Mouse (Mus musculus): ENCODE data around the gene Anapc15. TPM values are rescaled to one million over a fixed set of nuclear protein-coding genes. Genes with fewer than 3 reads are reported as not detected.

The Anapc15 gene
- polyA plus RNA-seq, 1 experiment from 2014 or later: 73.0 TPM

DNA sequence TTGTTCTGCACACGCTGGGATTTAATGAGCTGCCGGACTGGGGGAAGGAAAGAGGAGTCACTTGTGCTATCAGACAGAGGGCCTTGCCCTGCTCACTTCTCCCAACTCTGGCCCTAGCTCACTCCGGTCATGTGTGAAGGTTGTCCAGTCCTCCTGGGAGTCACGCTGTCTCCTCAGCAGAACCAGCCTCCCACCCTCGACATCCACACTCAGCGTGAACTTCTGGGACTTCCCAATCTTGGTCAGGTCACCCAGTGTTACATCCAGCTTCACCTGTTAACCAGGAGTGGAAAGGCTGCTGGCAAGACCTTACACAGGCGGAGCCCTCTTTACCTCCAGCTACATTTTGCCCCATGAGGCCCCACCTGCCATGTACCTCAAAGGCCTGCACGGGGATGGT lies 32.1 kb upstream of the Anapc15 start:
- H3K9ac ChIP-seq (ENCODE audit: low read length): no peak overlapping the region
- H3K36me3 ChIP-seq (ENCODE audit: control insufficient read depth, insufficient read depth, low read length): peaks cover 68% of the 10 kb centered on the region
- H3K27ac ChIP-seq (ENCODE audit: low read length): no peak overlapping the region
- no peak for ATAC-seq (ENCODE audit: low read depth)
- no peaks in the 10 kb centered on the region for H3K9me3 ChIP-seq (ENCODE audit: control insufficient read depth, low read length)
- peaks cover 21% of the 10 kb centered on the region for H3K4me1 ChIP-seq (replicated peaks; ENCODE audit: control insufficient read depth, insufficient read depth, low read length)
- H3K4me3 ChIP-seq (ENCODE audit: low read length): no peak overlapping the region
- no peaks in the 10 kb centered on the region for H3K27me3 ChIP-seq (ENCODE audit: control insufficient read depth, insufficient read depth, low read depth, low read length)
- WGBS: 92% methylated on average over 8 of the region's 8 CpGs
- H3K4me2 ChIP-seq (ENCODE audit: low read depth, low read length): no peak overlapping the region

DNA sequence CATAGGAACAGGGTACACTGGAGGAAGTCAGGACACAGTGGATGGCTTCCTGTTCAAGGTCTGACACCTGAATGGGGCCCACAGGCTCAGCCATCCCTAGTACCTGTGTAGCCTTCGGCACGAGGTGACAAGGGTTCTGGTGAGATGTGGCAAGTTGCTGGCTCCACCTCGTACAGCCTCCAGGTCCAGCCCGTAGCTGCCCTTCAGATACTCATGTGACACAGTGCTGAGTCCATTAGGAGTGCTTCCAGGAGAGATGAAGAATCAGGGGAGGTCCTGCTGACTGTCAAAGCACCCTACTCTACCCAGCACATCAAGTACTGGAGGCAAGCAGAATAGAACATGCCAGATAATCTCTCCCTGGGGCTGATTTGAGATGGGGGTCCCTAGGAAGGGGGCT lies 31.1 kb upstream of the Anapc15 start:
- WGBS: 88% methylated on average over 4 of the region's 4 CpGs

DNA sequence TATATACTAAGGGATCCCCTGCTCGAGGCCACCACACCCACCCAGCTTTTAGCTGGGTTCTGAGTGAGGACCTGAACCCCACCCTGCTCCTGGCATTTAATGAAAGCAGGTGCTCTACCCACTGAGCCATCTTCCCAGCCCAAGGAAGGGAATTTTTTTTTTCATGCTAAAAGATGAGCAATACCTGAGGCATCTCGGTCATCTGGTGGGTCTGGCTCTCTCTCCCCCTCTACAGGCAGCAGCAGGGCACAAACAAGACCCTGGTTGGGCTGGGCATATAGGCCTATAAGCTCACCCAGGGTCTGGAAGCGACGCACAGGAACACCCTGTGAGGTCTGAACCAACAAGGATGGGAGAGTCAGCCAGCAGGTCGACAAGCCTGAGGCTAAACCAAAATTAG lies 30.2 kb upstream of the Anapc15 start:
- no peaks in the 10 kb centered on the region for H3K27me3 ChIP-seq (ENCODE audit: control insufficient read depth, insufficient read depth, low read depth, low read length)
- no peak overlapping the region for H3K4me2 ChIP-seq (ENCODE audit: low read depth, low read length)
- peaks cover 51% of the 10 kb centered on the region for H3K36me3 ChIP-seq (ENCODE audit: control insufficient read depth, insufficient read depth, low read length)
- H3K27ac ChIP-seq (ENCODE audit: low read length): no peak overlapping the region
- H3K4me1 ChIP-seq (replicated peaks; ENCODE audit: control insufficient read depth, insufficient read depth, low read length): peaks cover 22% of the 10 kb centered on the region
- ATAC-seq (ENCODE audit: low read depth): no peak
- no peaks in the 10 kb centered on the region for H3K9me3 ChIP-seq (ENCODE audit: control insufficient read depth, low read length)
- H3K9ac ChIP-seq (ENCODE audit: low read length): no peak overlapping the region
- H3K4me3 ChIP-seq (ENCODE audit: low read length): no peak overlapping the region
- 66% methylated on average over 5 of the region's 5 CpGs for WGBS

More for the DNA sequence above, 31.1 kb upstream of the Anapc15 start:
- ATAC-seq (ENCODE audit: low read depth): no peak
- no peaks in the 10 kb centered on the region for H3K27me3 ChIP-seq (ENCODE audit: control insufficient read depth, insufficient read depth, low read depth, low read length)
- H3K36me3 ChIP-seq (ENCODE audit: control insufficient read depth, insufficient read depth, low read length): peaks cover 59% of the 10 kb centered on the region
- H3K27ac ChIP-seq (ENCODE audit: low read length): no peak overlapping the region
- H3K9ac ChIP-seq (ENCODE audit: low read length): no peak overlapping the region
- no peak overlapping the region for H3K4me2 ChIP-seq (ENCODE audit: low read depth, low read length)
- H3K4me3 ChIP-seq (ENCODE audit: low read length): no peak overlapping the region
- H3K9me3 ChIP-seq (ENCODE audit: control insufficient read depth, low read length): no peaks in the 10 kb centered on the region
- peaks cover 21% of the 10 kb centered on the region for H3K4me1 ChIP-seq (replicated peaks; ENCODE audit: control insufficient read depth, insufficient read depth, low read length)

DNA sequence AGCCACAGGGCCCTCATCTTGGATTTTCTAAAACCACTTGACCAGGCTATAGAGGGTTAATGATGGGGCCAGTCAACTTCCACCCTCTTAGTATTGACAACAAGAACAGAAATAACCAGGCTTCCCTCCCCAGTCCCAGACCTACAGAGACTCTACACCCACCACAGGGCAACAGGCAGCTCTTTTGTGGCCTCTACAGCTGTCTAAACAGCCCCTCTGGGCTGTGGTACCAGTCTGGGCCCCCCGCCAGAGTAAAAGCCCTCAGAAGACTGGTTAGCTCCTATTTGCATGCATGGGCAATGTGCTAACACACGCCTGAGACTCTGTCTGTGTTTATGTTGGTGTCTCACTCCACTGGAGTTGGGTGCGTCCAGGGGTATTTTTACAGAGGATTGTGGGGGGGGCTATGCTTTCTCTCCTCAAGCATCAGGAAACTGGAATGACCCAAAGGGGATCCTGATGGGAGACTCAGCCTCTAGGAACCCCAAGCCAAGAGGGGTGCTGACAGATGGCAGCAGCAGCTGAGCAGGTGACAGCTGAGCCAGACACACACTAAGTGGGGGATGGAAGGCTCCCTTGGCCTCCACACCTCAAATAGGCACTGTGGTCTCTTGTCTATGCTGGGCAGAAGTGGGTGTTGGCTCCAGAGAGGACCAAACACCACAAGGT lies 29.5 kb upstream of the Anapc15 start:
- no peak overlapping the region for H3K27ac ChIP-seq (ENCODE audit: low read length)
- no peak overlapping the region for H3K4me2 ChIP-seq (ENCODE audit: low read depth, low read length)
- H3K4me1 ChIP-seq (replicated peaks; ENCODE audit: control insufficient read depth, insufficient read depth, low read length): peaks cover 29% of the 10 kb centered on the region
- 52% methylated on average over 3 of the region's 3 CpGs for WGBS
- ATAC-seq (ENCODE audit: low read depth): no peak
- H3K9me3 ChIP-seq (ENCODE audit: control insufficient read depth, low read length): no peaks in the 10 kb centered on the region
- H3K36me3 ChIP-seq (ENCODE audit: control insufficient read depth, insufficient read depth, low read length): peaks cover 44% of the 10 kb centered on the region
- no peak overlapping the region for H3K4me3 ChIP-seq (ENCODE audit: low read length)
- no peaks in the 10 kb centered on the region for H3K27me3 ChIP-seq (ENCODE audit: control insufficient read depth, insufficient read depth, low read depth, low read length)
- no peak overlapping the region for H3K9ac ChIP-seq (ENCODE audit: low read length)

DNA sequence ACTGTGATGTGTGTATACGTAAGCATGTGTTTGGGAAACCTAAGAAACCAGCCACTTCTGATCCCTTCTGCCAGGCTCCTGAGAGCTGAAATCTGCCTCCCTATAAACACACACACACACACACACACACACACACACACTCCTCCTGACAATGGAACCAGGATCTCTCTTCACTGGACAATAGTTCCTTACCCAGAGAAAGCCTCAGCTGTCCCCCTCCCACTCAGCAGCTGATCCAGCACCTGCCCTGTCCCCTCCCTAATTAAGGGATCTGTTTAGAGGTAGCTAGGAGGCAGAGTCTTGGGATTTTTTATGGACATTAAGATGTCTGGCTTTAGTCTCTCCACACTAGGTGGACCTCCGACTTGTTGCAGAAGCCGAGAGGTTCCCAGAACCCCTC lies 28.6 kb upstream of the Anapc15 start:
- Histone ChIP-seq H3K36me3 (ENCODE audit: control insufficient read depth, insufficient read depth, low read length) (peaks cover 37% of the 10 kb centered on the region), H3K4me1 (replicated peaks; ENCODE audit: control insufficient read depth, insufficient read depth, low read length) (peaks cover 29% of the 10 kb centered on the region), H3K27me3 (ENCODE audit: control insufficient read depth, insufficient read depth, low read depth, low read length) (no peaks in the 10 kb centered on the region), H3K9me3 (ENCODE audit: control insufficient read depth, low read length) (no peaks in the 10 kb centered on the region), H3K4me2 (ENCODE audit: low read depth, low read length) (peak overlapping the region; percentile 80), H3K4me3 (ENCODE audit: low read length) (peak overlapping the region; percentile 89), H3K9ac (ENCODE audit: low read length) (peak overlapping the region; percentile 34), H3K27ac (ENCODE audit: low read length) (no peak overlapping the region; the same call in 1 of the 2 replicates)
- 44% methylated on average over 3 of the region's 3 CpGs for WGBS
- ATAC-seq (ENCODE audit: low read depth): no peak

DNA sequence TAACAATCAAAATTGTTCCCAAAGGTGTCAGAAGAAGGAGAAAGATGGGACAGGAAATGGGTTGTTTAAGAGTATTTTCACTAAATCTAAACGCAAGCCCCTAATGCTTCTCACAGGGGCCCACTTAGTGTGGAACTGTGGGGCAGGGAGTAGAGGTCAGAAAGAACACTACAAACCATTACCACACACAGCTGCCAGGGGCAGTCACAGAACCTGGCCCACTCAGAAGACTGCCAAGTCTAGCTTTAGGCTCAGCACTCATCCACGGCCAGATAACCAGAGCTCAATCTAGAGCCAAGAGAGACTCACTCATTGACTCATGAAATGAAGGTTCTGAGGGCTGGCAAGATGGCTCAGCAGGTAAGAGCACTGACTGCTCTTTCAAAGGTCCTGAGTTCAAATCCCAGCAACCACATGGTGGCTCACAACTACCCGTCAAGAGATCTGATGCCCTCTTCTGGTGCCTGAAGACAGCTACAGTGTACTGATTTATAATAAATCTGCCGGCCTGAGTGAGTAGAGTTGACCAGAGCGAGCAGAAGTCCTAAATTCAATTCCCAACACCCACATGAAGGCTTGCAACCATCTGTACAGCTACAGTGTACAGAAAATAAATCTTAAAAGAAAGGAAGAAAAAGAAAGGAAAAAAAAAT lies 27.9 kb upstream of the Anapc15 start:
- Histone ChIP-seq H3K27ac (ENCODE audit: low read length) (peak overlapping the region; percentile 98), H3K4me2 (ENCODE audit: low read depth, low read length) (peak overlapping the region; percentile 80), H3K27me3 (ENCODE audit: control insufficient read depth, insufficient read depth, low read depth, low read length) (no peaks in the 10 kb centered on the region), H3K4me1 (replicated peaks; ENCODE audit: control insufficient read depth, insufficient read depth, low read length) (peaks cover 29% of the 10 kb centered on the region), H3K36me3 (ENCODE audit: control insufficient read depth, insufficient read depth, low read length) (peaks cover 30% of the 10 kb centered on the region), H3K9ac (ENCODE audit: low read length) (peak overlapping the region; percentile 98), H3K4me3 (ENCODE audit: low read length) (peak overlapping the region; percentile 89), H3K9me3 (ENCODE audit: control insufficient read depth, low read length) (no peaks in the 10 kb centered on the region)
- no peak for ATAC-seq (ENCODE audit: low read depth)
- WGBS: 23% methylated on average over 5 of the region's 5 CpGs

DNA sequence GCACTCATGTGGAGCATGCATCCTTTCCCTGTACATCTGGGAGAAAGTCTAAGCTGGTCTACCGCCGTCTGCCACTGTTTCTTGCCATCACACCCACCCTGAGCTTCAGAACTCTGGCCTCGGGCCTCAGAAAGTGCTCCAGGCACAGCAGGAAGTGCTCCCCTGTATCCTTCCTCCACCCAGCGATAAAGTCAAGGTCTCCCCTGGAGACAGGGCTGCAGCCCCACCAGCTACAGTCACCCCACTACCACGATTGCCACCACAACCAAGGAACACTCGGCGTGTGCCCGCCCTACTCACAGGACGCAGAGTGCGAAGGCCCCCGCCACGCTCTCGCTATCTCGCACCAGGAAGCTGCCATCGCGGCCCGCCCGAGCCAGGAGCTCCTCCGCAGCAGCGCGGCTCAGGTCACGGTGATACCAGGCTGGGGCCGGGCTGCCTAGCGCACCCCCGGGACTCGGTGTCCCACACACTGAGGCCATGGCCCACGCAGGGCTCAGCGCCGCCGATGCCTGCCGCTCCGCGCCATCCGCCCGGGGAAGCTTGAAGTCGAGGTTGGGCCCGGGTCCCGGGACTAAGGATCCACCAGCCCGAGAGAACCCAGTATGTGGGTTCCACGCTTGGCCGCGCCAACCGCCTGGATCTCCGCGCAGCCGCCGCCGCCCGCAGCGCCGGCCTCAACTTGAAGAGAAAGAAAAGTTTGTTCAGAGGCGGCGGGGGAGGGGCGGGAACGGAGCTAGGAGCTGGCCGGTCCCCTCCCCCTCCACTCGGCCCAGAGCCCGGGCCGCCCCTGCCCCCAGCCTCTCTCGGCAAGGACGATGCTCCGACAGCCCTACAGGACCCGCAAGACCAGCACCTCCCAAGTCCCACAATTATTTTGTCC lies 27.0 kb upstream of the Anapc15 start:
- peak overlapping the region; percentile 80 for H3K4me2 ChIP-seq (ENCODE audit: low read depth, low read length)
- H3K27me3 ChIP-seq (ENCODE audit: control insufficient read depth, insufficient read depth, low read depth, low read length): no peaks in the 10 kb centered on the region
- WGBS: 0% methylated on average over 54 of the region's 63 CpGs
- peak overlapping the region; percentile 98 for H3K9ac ChIP-seq (ENCODE audit: low read length)
- H3K27ac ChIP-seq (ENCODE audit: low read length): peak overlapping the region; percentile 98
- peaks cover 21% of the 10 kb centered on the region for H3K36me3 ChIP-seq (ENCODE audit: control insufficient read depth, insufficient read depth, low read length)
- peaks cover 29% of the 10 kb centered on the region for H3K4me1 ChIP-seq (replicated peaks; ENCODE audit: control insufficient read depth, insufficient read depth, low read length)
- peak overlapping the region; percentile 89 for H3K4me3 ChIP-seq (ENCODE audit: low read length)
- no peaks in the 10 kb centered on the region for H3K9me3 ChIP-seq (ENCODE audit: control insufficient read depth, low read length)
- ATAC-seq (ENCODE audit: low read depth): peak; percentile 63

DNA sequence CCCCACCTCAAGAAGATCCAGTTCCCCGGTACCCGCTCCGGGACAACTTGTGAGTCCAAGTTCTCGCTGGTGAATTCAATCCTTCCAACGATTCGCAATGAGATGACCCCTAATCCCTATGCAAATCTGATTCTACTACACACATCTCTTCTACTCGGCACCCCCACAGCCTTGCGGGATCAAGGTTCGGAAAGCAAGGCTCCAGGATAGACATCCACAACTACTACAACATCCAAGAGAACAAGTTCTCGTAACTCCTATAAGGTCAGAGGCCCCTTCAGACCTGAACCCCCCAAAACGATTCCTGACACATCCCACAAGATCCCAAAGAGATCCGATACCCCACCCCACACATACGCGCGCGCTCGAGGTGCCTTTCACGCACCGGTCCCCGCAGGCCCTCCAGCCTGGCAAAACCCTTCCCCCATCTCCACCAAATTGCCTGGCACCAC lies 26.3 kb upstream of the Anapc15 start:
- H3K9me3 ChIP-seq (ENCODE audit: control insufficient read depth, low read length): no peaks in the 10 kb centered on the region
- peak; percentile 7 for ATAC-seq (ENCODE audit: low read depth)
- WGBS: under 1% methylated on average over 20 of the region's 20 CpGs
- H3K36me3 ChIP-seq (ENCODE audit: control insufficient read depth, insufficient read depth, low read length): peaks cover 14% of the 10 kb centered on the region
- peak overlapping the region; percentile 80 for H3K4me2 ChIP-seq (ENCODE audit: low read depth, low read length)
- no peaks in the 10 kb centered on the region for H3K27me3 ChIP-seq (ENCODE audit: control insufficient read depth, insufficient read depth, low read depth, low read length)
- H3K9ac ChIP-seq (ENCODE audit: low read length): peak overlapping the region; percentile 98
- peaks cover 29% of the 10 kb centered on the region for H3K4me1 ChIP-seq (replicated peaks; ENCODE audit: control insufficient read depth, insufficient read depth, low read length)
- peak overlapping the region; percentile 89 for H3K4me3 ChIP-seq (ENCODE audit: low read length)
- peak overlapping the region; percentile 98 for H3K27ac ChIP-seq (ENCODE audit: low read length)
